Mouse (Mus musculus) inflammation-experienced regulatory T-cells, adult 6 months (primary cell): ENCODE results near the gene S1pr4. TPM values are rescaled to one million over a fixed set of nuclear protein-coding genes. Genes with fewer than 3 reads are reported as not detected.

ENCODE experiments used
- ATAC-seq: one replicate; pipeline ENCODE4 v1.8.0; 2017
- polyA plus RNA-seq, 3 experiments: library from polyadenylated mRNA; unstranded; fragments of 100-300 nt; shearing (Covaris generic); gene quantifications; one replicate each; pipeline ENCODE4 v1.2.1; 2017

S1pr4 gene
- polyA plus RNA-seq, 3 experiments from 2014 or later, result 49.1 to 93.2 (median 50.3) TPM

- peak; percentile 48 for ATAC-seq
Measured at GRCm38 (mm10) chr10:81464405-81465264, 35.3 kb downstream of the S1pr4 start.

- no peak for ATAC-seq
Measured at GRCm38 (mm10) chr10:81463531-81463930, 36.4 kb downstream of the S1pr4 start.

GRCm38 (mm10) chr10:81462917-81463316 is 37.0 kb downstream of the S1pr4 start:
- no peak for ATAC-seq

GRCm38 (mm10) chr10:81462415-81462804 is 37.5 kb downstream of the S1pr4 start:
- no peak for ATAC-seq

GRCm38 (mm10) chr10:81461673-81462414 is 38.1 kb downstream of the S1pr4 start:
- peak; percentile 17 for ATAC-seq

GRCm38 (mm10) chr10:81460951-81461350 is 39.0 kb downstream of the S1pr4 start:
- no peak for ATAC-seq

- no peak for ATAC-seq
Measured at GRCm38 (mm10) chr10:81460471-81460870, 39.5 kb downstream of the S1pr4 start.

- ATAC-seq, result no peak
Measured at GRCm38 (mm10) chr10:81459399-81459798, 40.5 kb downstream of the S1pr4 start.

GRCm38 (mm10) chr10:81458267-81458666 is 41.7 kb downstream of the S1pr4 start:
- ATAC-seq, result no peak

GRCm38 (mm10) chr10:81457624-81458023 is 42.3 kb downstream of the S1pr4 start:
- no peak for ATAC-seq

- no peak for ATAC-seq
Measured at GRCm38 (mm10) chr10:81456983-81457563, 42.9 kb downstream of the S1pr4 start.

GRCm38 (mm10) chr10:81455181-81455895 is 44.6 kb downstream of the S1pr4 start, which contains the start of gene Nfic:
Gene Nfic (minus strand): TSS chr10:81455635.
- ATAC-seq, result no peak

- ATAC-seq, result no peak
Measured at GRCm38 (mm10) chr10:81454106-81454505, 45.8 kb downstream of the S1pr4 start.

- ATAC-seq, result no peak
Measured at GRCm38 (mm10) chr10:81452947-81453288, 47.0 kb downstream of the S1pr4 start.

- ATAC-seq, result no peak
Measured at GRCm38 (mm10) chr10:81452237-81452946, 47.5 kb downstream of the S1pr4 start.

- ATAC-seq, result no peak
Measured at GRCm38 (mm10) chr10:81451365-81451745, 48.6 kb downstream of the S1pr4 start.

GRCm38 (mm10) chr10:81450641-81451364 is 49.1 kb downstream of the S1pr4 start:
- ATAC-seq, result no peak

GRCm38 (mm10) chr10:81450140-81450539 is 49.8 kb downstream of the S1pr4 start:
- peak; percentile 50 for ATAC-seq
